Mouse (Mus musculus) liver, embryonic 16.5 days (tissue): ENCODE results near the gene Usp12. TPM values are rescaled to one million over a fixed set of nuclear protein-coding genes. Genes with fewer than 3 reads are reported as not detected.
"Not testable (repeated sequence)": the region's sequence is repeated elsewhere in the genome, so short reads cannot be mapped to it uniquely, and the experiment has no call there.

Experiments used
- ATAC-seq: fragments of 200-750 bp; cut with Nextera tagmentation; 2 replicates; pipeline ENCODE4 v1.8.0; 2017; ENCODE audit warnings: low read depth, mild to moderate bottlenecking, moderate number of reproducible peaks, moderate library complexity
- H3K27ac ChIP-seq: fragments of 300-500 bp; sonication (generic); 2 replicates; pipeline ENCODE4 v1.5.1; 2014; ENCODE audit warnings: mild to moderate bottlenecking, low read length
- H3K27me3 ChIP-seq: fragments of 300-500 bp; sonication (generic); 2 replicates; pipeline ENCODE4 v1.6.1; 2014; ENCODE audit warnings: low read depth, low read length, mixed read lengths; ENCODE audit not compliant: control insufficient read depth, insufficient read depth
- H3K36me3 ChIP-seq: fragments of 300-500 bp; sonication (generic); 2 replicates; pipeline ENCODE4 v1.6.1; 2014; ENCODE audit warnings: mild to moderate bottlenecking; ENCODE audit not compliant: control insufficient read depth, insufficient read depth
- H3K4me1 ChIP-seq: fragments of 300-500 bp; sonication (generic); 2 replicates; pipeline ENCODE4 v1.6.1; 2014; ENCODE audit warnings: low read depth, low read length, mixed read lengths; ENCODE audit not compliant: control insufficient read depth
- H3K4me2 ChIP-seq: fragments of 300-500 bp; sonication (generic); 2 replicates; pipeline ENCODE4 v1.6.1; 2014; ENCODE audit warnings: low read depth, low read length, mixed read lengths
- H3K4me3 ChIP-seq: fragments of 300-500 bp; sonication (generic); 2 replicates; pipeline ENCODE4 v1.5.1; 2014; ENCODE audit warnings: low read depth, mild to moderate bottlenecking, low read length
- H3K9ac ChIP-seq: fragments of 300-500 bp; sonication (generic); 2 replicates; pipeline ENCODE4 v1.6.1; 2014; ENCODE audit warnings: low read depth, low read length
- H3K9me3 ChIP-seq: fragments of 300-500 bp; sonication (generic); replicated peaks from 2 replicates; pipeline ENCODE4 v1.6.1; 2016; ENCODE audit warnings: low read length; ENCODE audit not compliant: control insufficient read depth
- WGBS: fragments of 180-500 bp; shearing (Covaris S2); extraction: QIAGEN DNeasy Blood & Tissue Kit; methylation state at CpG from one replicate; pipeline ENCODE4 v1.1.7; 2014; ENCODE audit not compliant: insufficient replicate concordance; 5-methylcytosine and 5-hydroxymethylcytosine counted together
- polyA plus RNA-seq: library from polyadenylated mRNA; unstranded; fragments of >200 nt; fragmentation: Nextera tagmentation; extraction: Ambion mirVana; gene quantifications from 2 replicates; pipeline ENCODE4 v1.2.1, GENCODE M21; 2015

The Usp12 gene
- polyA plus RNA-seq, 1 experiment from 2014 or later: 8.1 TPM

GRCm38 (mm10) chr5:146736970-146737495 is 57.8 kb downstream of the Usp12 start:
- Histone ChIP-seq H3K4me2 (no peak overlapping the region), H3K36me3 (peaks cover 14% of the 10 kb centered on the region)
- WGBS: 75% methylated on average over 9 of the region's 9 CpGs

GRCm38 (mm10) chr5:146736348-146736747 is 58.5 kb downstream of the Usp12 start:
- no peak overlapping the region for H3K27ac ChIP-seq
- H3K4me2 ChIP-seq: no peak overlapping the region
- H3K36me3 ChIP-seq: peaks cover 14% of the 10 kb centered on the region
- H3K4me3 ChIP-seq: no peak overlapping the region
- no peaks in the 10 kb centered on the region for H3K27me3 ChIP-seq
- H3K9me3 ChIP-seq: no peaks in the 10 kb centered on the region
- no peak for ATAC-seq
- 85% methylated on average over 18 of the region's 18 CpGs for WGBS
- H3K4me1 ChIP-seq: no peaks in the 10 kb centered on the region; the same call in 1 of the 2 replicates
- H3K9ac ChIP-seq: no peak overlapping the region

More at GRCm38 (mm10) chr5:146736970-146737495, 57.8 kb downstream of the Usp12 start:
- Histone ChIP-seq H3K4me1 (no peaks in the 10 kb centered on the region; the same call in 1 of the 2 replicates), H3K27me3 (no peaks in the 10 kb centered on the region), H3K27ac (no peak overlapping the region), H3K9me3 (no peaks in the 10 kb centered on the region), H3K4me3 (no peak overlapping the region), H3K9ac (no peak overlapping the region)
- ATAC-seq: no peak

GRCm38 (mm10) chr5:146735054-146735453 is 59.8 kb downstream of the Usp12 start:
- H3K4me3 ChIP-seq, H3K4me1 ChIP-seq, H3K9me3 ChIP-seq, H3K27me3 ChIP-seq, H3K9ac ChIP-seq, ATAC-seq, H3K27ac ChIP-seq, H3K4me2 ChIP-seq: not testable (repeated sequence)
- WGBS: 91% methylated on average over 1 of the region's 9 CpGs
- H3K36me3 ChIP-seq: peaks cover 11% of the 10 kb centered on the region

- H3K9me3 ChIP-seq: no peaks in the 10 kb centered on the region
- H3K36me3 ChIP-seq: peaks cover 10% of the 10 kb centered on the region
- H3K27ac ChIP-seq: no peak overlapping the region
- no peak overlapping the region for H3K9ac ChIP-seq
- no peak overlapping the region for H3K4me3 ChIP-seq
- H3K27me3 ChIP-seq: no peaks in the 10 kb centered on the region
- WGBS: 62% methylated on average over 12 of the region's 12 CpGs
- H3K4me1 ChIP-seq: no peaks in the 10 kb centered on the region; the same call in 1 of the 2 replicates
- no peak overlapping the region for H3K4me2 ChIP-seq
- peak; percentile 66 for ATAC-seq
Observed at GRCm38 (mm10) chr5:146733888-146734640, 60.7 kb downstream of the Usp12 start.

GRCm38 (mm10) chr5:146733372-146733771 is 61.4 kb downstream of the Usp12 start:
- Histone ChIP-seq H3K36me3 (peaks cover 10% of the 10 kb centered on the region), H3K4me3 (no peak overlapping the region), H3K9me3 (no peaks in the 10 kb centered on the region), H3K27ac (no peak overlapping the region), H3K27me3 (no peaks in the 10 kb centered on the region), H3K4me1 (no peaks in the 10 kb centered on the region; the same call in 1 of the 2 replicates), H3K4me2 (no peak overlapping the region), H3K9ac (no peak overlapping the region)
- 70% methylated on average over 7 of the region's 7 CpGs for WGBS
- no peak for ATAC-seq

- no peaks in the 10 kb centered on the region; the same call in 1 of the 2 replicates for H3K9me3 ChIP-seq
- WGBS: 66% methylated on average over 4 of the region's 4 CpGs
- H3K27ac ChIP-seq: no peak overlapping the region
- H3K27me3 ChIP-seq: no peaks in the 10 kb centered on the region
- no peak overlapping the region for H3K4me3 ChIP-seq
- no peak for ATAC-seq
- no peak overlapping the region for H3K9ac ChIP-seq
- H3K4me2 ChIP-seq: no peak overlapping the region
- H3K36me3 ChIP-seq: no peaks in the 10 kb centered on the region
- H3K4me1 ChIP-seq: no peaks in the 10 kb centered on the region
Observed at GRCm38 (mm10) chr5:146727006-146727405, 67.8 kb downstream of the Usp12 start.

GRCm38 (mm10) chr5:146724956-146725355 is 69.8 kb downstream of the Usp12 start:
- H3K4me3 ChIP-seq: no peak overlapping the region
- no peaks in the 10 kb centered on the region for H3K4me1 ChIP-seq
- ATAC-seq: no peak
- H3K27me3 ChIP-seq: no peaks in the 10 kb centered on the region
- no peaks in the 10 kb centered on the region for H3K36me3 ChIP-seq
- no peak overlapping the region for H3K4me2 ChIP-seq
- H3K27ac ChIP-seq: no peak overlapping the region
- H3K9me3 ChIP-seq: no peaks in the 10 kb centered on the region; the same call in 1 of the 2 replicates
- H3K9ac ChIP-seq: no peak overlapping the region
- WGBS: 44% methylated on average over 3 of the region's 3 CpGs

- no peaks in the 10 kb centered on the region for H3K27me3 ChIP-seq
- H3K27ac ChIP-seq: no peak overlapping the region
- H3K9ac ChIP-seq: no peak overlapping the region
- no peak overlapping the region for H3K4me2 ChIP-seq
- no peaks in the 10 kb centered on the region for H3K4me1 ChIP-seq
- H3K4me3 ChIP-seq: no peak overlapping the region
- no peaks in the 10 kb centered on the region; the same call in 1 of the 2 replicates for H3K9me3 ChIP-seq
- ATAC-seq: no peak
- WGBS: 83% methylated on average over 5 of the region's 5 CpGs
- H3K36me3 ChIP-seq: no peaks in the 10 kb centered on the region
Observed at GRCm38 (mm10) chr5:146723452-146723851, 71.4 kb downstream of the Usp12 start.

- Histone ChIP-seq H3K36me3 (no peaks in the 10 kb centered on the region), H3K9ac (no peak overlapping the region), H3K4me1 (no peaks in the 10 kb centered on the region), H3K4me2 (no peak overlapping the region), H3K4me3 (no peak overlapping the region), H3K9me3 (no peaks in the 10 kb centered on the region; the same call in 1 of the 2 replicates), H3K27ac (no peak overlapping the region), H3K27me3 (no peaks in the 10 kb centered on the region)
- 58% methylated on average over 14 of the region's 14 CpGs for WGBS
- ATAC-seq: no peak
Observed at GRCm38 (mm10) chr5:146722226-146722625, 72.6 kb downstream of the Usp12 start.
